Mouse (Mus musculus) neural tube, embryonic 12.5 days (tissue): ENCODE data around the gene Extl2. TPM values are rescaled to one million over a fixed set of nuclear protein-coding genes. Genes with fewer than 3 reads are reported as not detected.

Experiments used
- ATAC-seq: fragments of 200-750 bp; cut with Nextera tagmentation; 2 replicates; pipeline ENCODE4 v1.8.0; 2017; ENCODE audit warnings: low read depth, mild to moderate bottlenecking, moderate TSS enrichment, moderate library complexity; ENCODE audit not compliant: low FRiP score
- H3K27ac ChIP-seq: fragments of 300-500 bp; sonication (generic); 2 replicates; pipeline ENCODE4 v1.5.1; 2016
- H3K27me3 ChIP-seq: fragments of 300-500 bp; sonication (generic); replicated peaks from 2 replicates; pipeline ENCODE4 v1.6.1; 2016; ENCODE audit warnings: mild to moderate bottlenecking
- H3K36me3 ChIP-seq: fragments of 300-500 bp; sonication (generic); 2 replicates; pipeline ENCODE4 v1.6.1; 2016; ENCODE audit warnings: mild to moderate bottlenecking
- H3K4me1 ChIP-seq: fragments of 300-500 bp; sonication (generic); 2 replicates; pipeline ENCODE4 v1.6.1; 2016
- H3K4me2 ChIP-seq: fragments of 300-500 bp; sonication (generic); replicated peaks from 2 replicates; pipeline ENCODE4 v1.6.1; 2016; ENCODE audit warnings: mild to moderate bottlenecking
- H3K4me3 ChIP-seq: fragments of 300-500 bp; sonication (generic); 2 replicates; pipeline ENCODE4 v1.5.1; 2016
- H3K9ac ChIP-seq: fragments of 300-500 bp; sonication (generic); 2 replicates; pipeline ENCODE4 v1.6.1; 2016; ENCODE audit warnings: mild to moderate bottlenecking
- H3K9me3 ChIP-seq: fragments of 300-500 bp; sonication (generic); 2 replicates; pipeline ENCODE4 v1.6.1; 2016; ENCODE audit warnings: mild to moderate bottlenecking
- WGBS: fragments of 180-500 bp; shearing (Covaris S2); methylation state at CpG from one replicate; pipeline ENCODE4 v1.1.7; 2016; 5-methylcytosine and 5-hydroxymethylcytosine counted together
- microRNA-seq: library from miRNA; unstranded; fragments of <30 nt; microRNA quantifications from one replicate; pipeline ENCODE4, GENCODE M21; 2017
- polyA plus RNA-seq: library from polyadenylated mRNA; unstranded; fragments of >200 nt; fragmentation: Nextera tagmentation; extraction: Ambion mirVana; gene quantifications from 2 replicates; pipeline ENCODE4 v1.2.1, GENCODE M21; 2016

The Extl2 gene
- polyA plus RNA-seq, 1 experiment from 2014 or later = 31.5 TPM

DNA sequence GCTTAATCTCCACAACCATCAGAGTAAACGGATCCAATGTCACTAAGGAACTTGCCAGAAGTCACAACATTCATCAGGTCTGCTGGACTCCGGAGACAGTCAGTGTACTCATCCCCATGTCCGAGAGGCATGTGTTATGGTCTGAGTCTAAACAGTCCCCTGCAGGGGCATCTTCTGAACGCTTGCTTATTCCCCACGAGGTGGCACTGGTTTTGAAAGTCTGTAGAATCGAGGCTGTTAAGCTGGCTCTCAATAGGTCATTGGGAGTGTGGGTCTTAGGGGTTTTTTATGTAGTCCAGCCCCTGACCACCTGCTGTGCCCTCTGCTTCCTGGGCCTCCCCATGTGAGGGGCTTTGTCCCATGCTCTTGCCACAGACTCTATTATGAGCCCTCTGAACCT lies 49.8 kb downstream of the Extl2 start:
- WGBS = 55% methylated on average over 6 of the region's 6 CpGs
- Histone ChIP-seq H3K4me3 (no peak overlapping the region), H3K27ac (no peak overlapping the region), H3K4me2 (no peak overlapping the region), H3K4me1 (no peaks in the 10 kb centered on the region), H3K27me3 (no peaks in the 10 kb centered on the region), H3K9me3 (no peaks in the 10 kb centered on the region), H3K9ac (no peak overlapping the region), H3K36me3 (no peaks in the 10 kb centered on the region)
- ATAC-seq = no peak

DNA sequence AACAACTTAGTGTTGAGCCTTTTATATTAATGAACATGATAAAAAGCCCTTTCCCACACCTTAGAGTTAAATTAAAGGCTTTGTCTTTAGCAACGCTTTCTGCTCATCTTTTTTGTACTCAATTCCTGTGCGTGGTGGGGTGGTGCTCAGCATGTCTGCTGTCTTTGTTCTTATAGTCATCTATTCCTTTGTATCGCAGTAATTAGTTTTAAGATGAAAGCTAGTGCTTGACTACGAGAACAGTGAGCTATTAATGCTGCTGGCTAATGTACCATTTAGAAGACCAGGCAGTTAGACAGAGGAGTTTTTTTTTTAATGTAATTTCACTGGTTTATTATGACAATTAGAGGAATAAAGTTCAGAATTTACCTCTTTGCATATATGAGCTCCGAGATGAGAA lies 53.1 kb downstream of the Extl2 start:
- no peaks in the 10 kb centered on the region for H3K9me3 ChIP-seq
- H3K9ac ChIP-seq = no peak overlapping the region
- 61% methylated on average over 5 of the region's 5 CpGs for WGBS
- no peak overlapping the region for H3K27ac ChIP-seq
- no peak overlapping the region for H3K4me3 ChIP-seq
- no peaks in the 10 kb centered on the region for H3K36me3 ChIP-seq
- no peaks in the 10 kb centered on the region for H3K27me3 ChIP-seq
- no peak for ATAC-seq
- H3K4me2 ChIP-seq = no peak overlapping the region
- H3K4me1 ChIP-seq = no peaks in the 10 kb centered on the region

DNA sequence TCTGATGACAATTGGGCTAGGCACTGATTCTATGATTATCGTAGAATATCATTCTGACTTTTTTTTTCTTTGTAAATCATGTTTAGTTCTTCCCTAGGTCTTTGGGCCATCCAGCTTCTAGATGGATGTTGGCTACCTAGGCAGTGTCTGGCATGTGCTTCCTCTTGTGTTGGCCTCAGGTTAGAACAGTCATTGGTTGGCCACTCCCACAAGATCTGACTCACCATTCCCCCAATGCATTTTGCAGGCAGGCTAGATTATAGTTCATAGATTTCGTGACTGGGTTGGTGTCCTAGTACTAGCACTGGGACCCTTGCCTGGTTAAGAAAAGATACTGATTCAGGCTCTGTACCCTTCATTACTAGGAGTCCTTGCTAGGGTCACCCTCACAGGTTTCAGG lies 54.9 kb downstream of the Extl2 start:
- Histone ChIP-seq H3K4me3 (no peak overlapping the region), H3K9ac (no peak overlapping the region), H3K27ac (no peak overlapping the region), H3K9me3 (no peaks in the 10 kb centered on the region), H3K36me3 (no peaks in the 10 kb centered on the region), H3K27me3 (no peaks in the 10 kb centered on the region), H3K4me2 (no peak overlapping the region), H3K4me1 (no peaks in the 10 kb centered on the region)
- 95% methylated on average over 2 of the region's 2 CpGs for WGBS
- ATAC-seq = no peak

DNA sequence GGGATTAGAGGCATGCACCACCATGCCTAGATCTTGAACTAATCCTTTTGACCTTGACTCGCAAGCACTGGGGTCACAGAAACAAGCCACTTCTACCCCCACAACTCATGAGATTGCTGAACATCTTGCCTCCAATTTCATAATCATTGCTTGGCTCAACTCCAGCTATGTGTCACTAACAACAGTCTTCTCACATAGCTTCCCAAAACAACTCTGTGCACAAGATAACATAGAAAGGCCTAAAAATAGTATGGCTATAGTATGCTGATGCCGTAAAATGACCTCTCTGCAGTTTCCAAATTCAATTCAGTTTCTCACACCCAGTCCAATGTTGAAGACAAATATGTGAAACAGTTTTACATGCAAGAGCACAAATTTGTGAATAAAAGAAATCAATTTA lies 65.3 kb downstream of the Extl2 start:
- Histone ChIP-seq H3K27ac (no peak overlapping the region), H3K9ac (no peak overlapping the region), H3K9me3 (no peaks in the 10 kb centered on the region), H3K4me3 (no peak overlapping the region), H3K4me1 (no peaks in the 10 kb centered on the region), H3K4me2 (no peak overlapping the region), H3K27me3 (no peaks in the 10 kb centered on the region), H3K36me3 (no peaks in the 10 kb centered on the region)
- WGBS = 95% methylated on average over 2 of the region's 2 CpGs
- no peak for ATAC-seq

DNA sequence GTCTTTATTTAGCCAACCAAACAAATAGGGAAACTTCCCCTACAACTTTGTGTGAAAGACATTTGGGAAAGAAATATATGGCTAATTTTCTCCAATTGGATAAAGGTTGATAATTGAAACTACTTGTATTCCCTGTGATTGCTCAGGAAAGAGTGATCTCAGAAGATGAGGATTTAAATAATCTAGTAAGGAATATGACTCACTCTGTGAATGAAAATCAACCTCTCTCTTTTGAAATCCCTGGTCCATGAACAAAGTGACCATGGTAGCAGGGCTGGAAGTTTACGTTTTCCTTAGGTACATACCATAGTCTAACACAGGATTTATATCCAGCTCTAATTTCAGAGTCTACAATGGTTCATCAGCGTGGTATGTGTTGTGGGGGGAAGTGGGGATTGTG lies 69.5 kb downstream of the Extl2 start:
- H3K4me2 ChIP-seq = no peak overlapping the region
- WGBS = 87% methylated on average over 2 of the region's 2 CpGs
- H3K4me1 ChIP-seq = no peaks in the 10 kb centered on the region
- H3K9me3 ChIP-seq = no peaks in the 10 kb centered on the region
- H3K9ac ChIP-seq = no peak overlapping the region
- H3K36me3 ChIP-seq = no peaks in the 10 kb centered on the region
- H3K27me3 ChIP-seq = no peaks in the 10 kb centered on the region
- H3K27ac ChIP-seq = no peak overlapping the region
- H3K4me3 ChIP-seq = no peak overlapping the region
- no peak for ATAC-seq

DNA sequence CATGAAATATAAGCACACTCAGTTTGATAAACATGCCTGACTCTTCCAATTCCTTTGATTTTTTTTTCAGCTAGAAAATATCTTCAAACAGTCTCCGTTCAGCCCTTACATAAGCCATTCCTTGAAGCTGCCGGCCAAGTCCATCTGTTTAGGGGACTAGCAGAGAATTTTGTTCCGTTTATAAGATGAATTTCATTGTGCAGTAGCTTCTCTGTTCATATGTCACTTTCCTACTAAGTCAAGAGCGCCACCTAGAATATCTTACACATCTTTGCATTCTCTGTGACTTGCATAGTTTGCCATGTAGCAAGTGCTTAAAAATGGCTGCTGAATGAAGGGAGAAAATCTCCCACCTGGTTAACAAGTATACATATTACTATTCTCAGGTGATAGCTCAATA lies 71.2 kb downstream of the Extl2 start:
- Histone ChIP-seq H3K4me3 (no peak overlapping the region), H3K9me3 (no peaks in the 10 kb centered on the region), H3K36me3 (no peaks in the 10 kb centered on the region), H3K9ac (no peak overlapping the region), H3K4me1 (no peaks in the 10 kb centered on the region), H3K4me2 (no peak overlapping the region), H3K27me3 (no peaks in the 10 kb centered on the region), H3K27ac (no peak overlapping the region)
- ATAC-seq = no peak
- 84% methylated on average over 4 of the region's 4 CpGs for WGBS

Small RNAs within 50 kb of the gene (microRNA-seq; reads per million reads assigned to microRNA genes)
- not detected for gene Mir669n

Other genes starting within 250 kb of the Extl2 start
- gene Dph5, start 119.6 kb upstream of the Extl2 start, polyA plus RNA-seq = 28.0 and 28.9 TPM in 2 replicates
- 15.8 and 20.7 TPM in 2 replicates for gene Slc30a7, start 56 bp upstream of the Extl2 start, polyA plus RNA-seq
- 41.9 and 51.0 TPM in 2 replicates for gene Vcam1, start 122.2 kb downstream of the Extl2 start, polyA plus RNA-seq
- gene Gpr88, start 246.0 kb downstream of the Extl2 start, polyA plus RNA-seq = 0.87 and 1.6 TPM in 2 replicates